Mouse (Mus musculus) thymus, adult 18-20 months (tissue): Measurements from ENCODE around the gene Rab43.
"Not testable (repeated sequence)": the region's sequence is repeated elsewhere in the genome, so short reads cannot be mapped to it uniquely, and the experiment has no call there.

Source experiments
- DNase-seq, 2 experiments: peaks; one replicate each; pipeline ENCODE4 v3.0.0; 2022; ENCODE audit warnings: mixed read lengths in 2 of 2

Gene Rab43

GRCm38 (mm10) chr6:87780546-87781301 is 31.2 kb downstream of the Rab43 start:
- DNase-seq = no peak

- DNase-seq = no peak
These were observed 32.5 kb downstream of the Rab43 start for GRCm38 (mm10) chr6:87779174-87780165.

- DNase-seq = no peak
These were observed 33.4 kb downstream of the Rab43 start for GRCm38 (mm10) chr6:87778294-87779173.

- no peak for DNase-seq
These were observed 34.1 kb downstream of the Rab43 start, which contains the start of gene Gp9 for GRCm38 (mm10) chr6:87777842-87778241. Gp9 (plus strand) TSS chr6:87778072.

- no peak for DNase-seq
These were observed 35.3 kb downstream of the Rab43 start for GRCm38 (mm10) chr6:87776663-87777062.

GRCm38 (mm10) chr6:87775588-87776245 is 36.2 kb downstream of the Rab43 start:
- no peak for DNase-seq

- DNase-seq = no peak
These were observed 37.1 kb downstream of the Rab43 start for GRCm38 (mm10) chr6:87774909-87775308.

- no peak for DNase-seq
These were observed 37.5 kb downstream of the Rab43 start for GRCm38 (mm10) chr6:87774466-87774865.

- DNase-seq = no peak
These were observed 41.3 kb downstream of the Rab43 start for GRCm38 (mm10) chr6:87770626-87771025.

- DNase-seq = not testable (repeated sequence)
These were observed 47.7 kb downstream of the Rab43 start for GRCm38 (mm10) chr6:87764296-87764695.

- DNase-seq = no peak
These were observed 48.3 kb downstream of the Rab43 start for GRCm38 (mm10) chr6:87763376-87764280.

GRCm38 (mm10) chr6:87762161-87762560 is 49.8 kb downstream of the Rab43 start:
- no peak for DNase-seq

- no peak for DNase-seq
These were observed 52.1 kb downstream of the Rab43 start for GRCm38 (mm10) chr6:87759850-87760249.

- no peak for DNase-seq
These were observed 52.6 kb downstream of the Rab43 start for GRCm38 (mm10) chr6:87759404-87759803.

- DNase-seq = no peak
These were observed 55.1 kb downstream of the Rab43 start for GRCm38 (mm10) chr6:87756896-87757295.

GRCm38 (mm10) chr6:87755196-87755595 is 56.8 kb downstream of the Rab43 start:
- no peak for DNase-seq

- no peak for DNase-seq
These were observed 60.4 kb downstream of the Rab43 start for GRCm38 (mm10) chr6:87751574-87751973.

- no peak for DNase-seq
These were observed 61.6 kb downstream of the Rab43 start for GRCm38 (mm10) chr6:87750184-87750910.

GRCm38 (mm10) chr6:87748531-87748930 is 63.4 kb downstream of the Rab43 start:
- DNase-seq = no peak

GRCm38 (mm10) chr6:87748078-87748477 is 63.9 kb downstream of the Rab43 start:
- DNase-seq = no peak
